Mouse (Mus musculus) thymus, postnatal 0 days (tissue): Measurements from ENCODE around the gene Cda. TPM values are rescaled to one million over a fixed set of nuclear protein-coding genes. Genes with fewer than 3 reads are reported as not detected.

ENCODE experiments used
- DNase-seq: peaks from one replicate; pipeline ENCODE4 v3.0.0-alpha.2; 2015; ENCODE audit warnings: low spot score
- polyA plus RNA-seq: library from polyadenylated mRNA; unstranded; fragments of >200 nt; fragmentation: Nextera tagmentation; extraction: Ambion mirVana; gene quantifications from 2 replicates; pipeline ENCODE4 v1.2.1, GENCODE M21; 2015

The Cda gene
- polyA plus RNA-seq, 1 experiment from 2014 or later, result 0.55 TPM

GRCm38 (mm10) chr4:138368498-138369260, 887 bp upstream of the Cda start:
- DNase-seq, result no peak

- DNase-seq, result no peak
Observed at GRCm38 (mm10) chr4:138366561-138366960, 1.2 kb downstream of the Cda start.

GRCm38 (mm10) chr4:138363511-138363910, 4.3 kb downstream of the Cda start:
- DNase-seq, result no peak

- DNase-seq, result no peak
Observed at GRCm38 (mm10) chr4:138362883-138363282, 4.9 kb downstream of the Cda start.

- no peak for DNase-seq
Observed at GRCm38 (mm10) chr4:138361370-138361821, 6.4 kb downstream of the Cda start.

- no peak for DNase-seq
Observed at GRCm38 (mm10) chr4:138358176-138358575, 9.6 kb downstream of the Cda start.

GRCm38 (mm10) chr4:138356551-138356950, 11.2 kb downstream of the Cda start:
- no peak for DNase-seq

- no peak for DNase-seq
Observed at GRCm38 (mm10) chr4:138356141-138356540, 11.7 kb downstream of the Cda start.

GRCm38 (mm10) chr4:138355496-138355895, 12.3 kb downstream of the Cda start:
- DNase-seq, result no peak

GRCm38 (mm10) chr4:138353438-138354171, 14.2 kb downstream of the Cda start:
- no peak for DNase-seq

GRCm38 (mm10) chr4:138352692-138353091, 15.1 kb downstream of the Cda start:
- DNase-seq, result no peak

GRCm38 (mm10) chr4:138351821-138352220, 16.0 kb downstream of the Cda start:
- DNase-seq, result no peak

- no peak for DNase-seq
Observed at GRCm38 (mm10) chr4:138348716-138349115, 19.1 kb downstream of the Cda start.

GRCm38 (mm10) chr4:138347280-138347679, 20.5 kb downstream of the Cda start:
- no peak for DNase-seq

- DNase-seq, result no peak
Observed at GRCm38 (mm10) chr4:138344891-138345545, 22.8 kb downstream of the Cda start.

GRCm38 (mm10) chr4:138343341-138343837, 24.4 kb downstream of the Cda start:
- DNase-seq, result no peak

GRCm38 (mm10) chr4:138342778-138343177, 25.0 kb downstream of the Cda start:
- no peak for DNase-seq

GRCm38 (mm10) chr4:138342048-138342447, 25.7 kb downstream of the Cda start:
- DNase-seq, result no peak

- no peak for DNase-seq
Observed at GRCm38 (mm10) chr4:138341393-138341792, 26.4 kb downstream of the Cda start.

GRCm38 (mm10) chr4:138339963-138340362, 27.8 kb downstream of the Cda start:
- DNase-seq, result peak; percentile 39

GRCm38 (mm10) chr4:138337341-138337740, 30.5 kb downstream of the Cda start:
- DNase-seq, result no peak

- no peak for DNase-seq
Observed at GRCm38 (mm10) chr4:138336876-138337275, 30.9 kb downstream of the Cda start.
